Mouse (Mus musculus) inflammation-experienced regulatory T-cells, adult 16 weeks (primary cell): ENCODE data around the gene Kif27. TPM values are rescaled to one million over a fixed set of nuclear protein-coding genes. Genes with fewer than 3 reads are reported as not detected.

ENCODE experiments used
- polyA plus RNA-seq: library from polyadenylated mRNA; unstranded; fragments of 100-300 nt; shearing (Covaris generic); gene quantifications from one replicate; pipeline ENCODE4 v1.2.1, GENCODE M21; 2017

Kif27 gene
- polyA plus RNA-seq = not detected

DNA sequence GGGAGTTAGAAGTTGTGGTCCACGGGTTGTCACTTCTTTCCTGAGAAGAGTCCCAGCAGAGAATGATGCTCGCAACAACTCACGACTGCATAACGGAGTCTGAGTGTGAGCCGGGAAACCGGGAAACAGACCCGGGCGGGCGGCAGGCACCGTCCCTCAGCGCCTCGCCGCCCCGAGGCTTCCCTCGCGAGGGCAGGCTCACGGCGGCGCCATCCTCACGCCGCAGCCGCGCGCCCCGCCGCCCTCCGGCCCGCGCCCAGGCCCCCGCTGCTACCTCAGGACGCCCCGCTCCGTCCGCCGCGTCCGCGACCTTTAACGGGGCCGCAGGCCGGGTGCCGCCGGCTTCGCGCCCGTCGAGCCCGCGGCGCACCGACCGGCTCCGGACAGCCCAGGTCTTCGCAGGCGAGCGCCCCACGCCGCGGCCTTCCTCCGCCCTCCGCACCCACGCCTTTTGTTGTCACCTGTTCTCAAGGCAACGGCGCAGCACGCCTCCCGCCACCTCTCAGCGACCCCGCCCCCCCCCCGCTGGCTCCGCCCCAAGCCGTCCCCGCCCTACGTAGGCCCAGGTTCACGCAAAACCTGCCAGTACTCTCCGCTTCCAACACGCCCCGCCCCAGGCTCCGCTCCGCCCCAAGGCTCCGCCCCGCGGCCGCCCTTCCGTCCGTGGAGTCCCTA, at the start of gene Kif27:
Kif27 (minus strand) TSS at position 494 of the 675 bp plus-strand sequence.

DNA sequence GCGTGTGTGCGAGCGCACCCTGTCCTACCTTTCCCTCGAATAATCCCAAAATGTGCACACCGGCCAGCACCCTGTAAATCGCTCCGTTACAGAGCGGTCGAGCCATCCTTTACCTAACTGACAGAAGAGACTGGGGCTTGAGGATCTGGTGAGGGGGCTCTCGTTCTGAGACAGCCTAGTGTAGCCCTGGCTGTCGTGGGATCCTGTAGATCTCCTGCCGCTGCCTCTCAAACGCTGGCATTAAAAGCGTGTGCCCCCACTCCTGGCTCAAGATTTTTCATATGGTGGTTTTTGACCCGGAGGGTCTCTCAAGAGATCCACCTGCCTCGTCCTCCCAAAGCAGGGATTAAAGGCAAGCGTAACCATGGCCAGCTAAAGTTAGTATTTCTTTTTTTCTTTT, 44.3 kb upstream of the Kif27 start, which contains the start of gene Hnrnpk:
Hnrnpk (minus strand) TSS at position 101 of the 400 bp plus-strand sequence.

GRCm38 (mm10) chr13:58402003-58402743, 43.3 kb upstream of the Kif27 start, which contains the start of gene Rmi1:
TSS of gene Rmi1 (plus strand) at chr13:58402248.

DNA sequence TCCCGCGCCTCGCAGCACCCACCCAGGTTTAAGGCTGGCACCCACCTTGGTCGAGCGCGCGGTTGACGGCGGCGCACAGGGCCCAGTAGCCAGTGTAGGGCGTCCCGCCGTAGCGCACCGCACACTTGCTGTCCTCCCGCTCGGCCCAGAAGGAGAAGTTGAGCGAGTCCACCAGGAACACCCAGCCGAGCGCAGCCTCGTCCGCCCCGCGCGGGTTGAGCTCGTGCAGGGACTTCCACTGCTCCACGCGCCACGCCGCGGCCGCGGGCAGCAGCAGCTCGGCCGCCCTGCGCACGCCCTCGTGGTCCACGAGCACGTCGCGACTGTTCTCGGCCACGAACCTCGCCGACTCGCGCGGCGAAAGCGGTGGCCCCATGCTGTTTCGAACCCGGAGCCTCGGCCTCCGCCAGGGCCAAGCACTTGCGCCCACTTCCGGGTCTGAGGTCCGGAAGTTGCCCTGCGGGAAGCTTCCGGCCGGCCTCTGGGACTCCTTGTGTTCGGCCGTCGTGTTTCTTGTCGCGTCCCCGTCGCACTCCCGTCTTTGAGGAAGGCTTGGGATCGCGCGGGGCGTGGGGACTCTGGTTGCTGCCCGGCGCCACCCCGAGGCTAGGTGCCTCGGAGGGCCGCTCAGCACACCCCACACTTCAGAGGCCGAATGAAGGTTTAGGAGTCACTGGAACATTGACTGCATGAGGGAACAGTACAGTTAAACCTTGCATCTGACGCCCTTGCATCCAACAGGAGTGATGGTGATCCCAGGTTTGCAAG, 26.0 kb upstream of the Kif27 start, which contains the start of gene 2210016F16Rik:
2210016F16Rik (minus strand) TSS at position 447 of the 768 bp plus-strand sequence.

GRCm38 (mm10) chr13:58275599-58275998, 83.3 kb downstream of the Kif27 start, which contains the start of gene Gkap1:
TSS of gene Gkap1 (minus strand) at chr13:58275699.

Other genes with a start within 250 kb of the Kif27 start
- 2.7 TPM for gene Klhl3, start 245.5 kb downstream of the Kif27 start, polyA plus RNA-seq
- gene Hnrnpa0, start 230.6 kb downstream of the Kif27 start, polyA plus RNA-seq = 6.3 TPM
- gene Idnk, start 201.5 kb downstream of the Kif27 start, polyA plus RNA-seq = 217 TPM
- 13.6 TPM for gene Ubqln1, start 143.5 kb downstream of the Kif27 start, polyA plus RNA-seq
- 1.4 TPM for gene Gkap1, start 83.4 kb downstream of the Kif27 start, polyA plus RNA-seq
- 12.3 TPM for gene 2210016F16Rik, start 26.1 kb upstream of the Kif27 start, polyA plus RNA-seq
- 43.5 TPM for gene Rmi1, start 43.1 kb upstream of the Kif27 start, polyA plus RNA-seq
- gene Hnrnpk, start 44.2 kb upstream of the Kif27 start, polyA plus RNA-seq = 2,683 TPM